Mouse (Mus musculus) hindbrain, postnatal 0 days (tissue): ENCODE measurements around the gene Yipf4. TPM values are rescaled to one million over a fixed set of nuclear protein-coding genes. Genes with fewer than 3 reads are reported as not detected.
"Not testable (repeated sequence)": the region's sequence is repeated elsewhere in the genome, so short reads cannot be mapped to it uniquely, and the experiment has no call there.

Experiments
- ATAC-seq: fragments of 200-750 bp; cut with Nextera tagmentation; 2 replicates; pipeline ENCODE4 v1.8.0; 2017; ENCODE audit warnings: mild to moderate bottlenecking, moderate TSS enrichment, moderate library complexity
- DNase-seq: peaks from one replicate; pipeline ENCODE4 v3.0.0-alpha.2; 2015; ENCODE audit warnings: low spot score
- H3K27ac ChIP-seq: fragments of 300-500 bp; sonication (generic); 2 replicates; pipeline ENCODE4 v1.5.1; 2014; ENCODE audit warnings: mild to moderate bottlenecking
- H3K27me3 ChIP-seq: fragments of 300-500 bp; sonication (generic); 2 replicates; pipeline ENCODE4 v1.6.1; 2014; ENCODE audit warnings: low read length, mixed read lengths; ENCODE audit not compliant: insufficient read depth
- H3K36me3 ChIP-seq: fragments of 300-500 bp; sonication (generic); 2 replicates; pipeline ENCODE4 v1.6.1; 2014; ENCODE audit warnings: low read length, mixed read lengths; ENCODE audit not compliant: insufficient read depth
- H3K4me1 ChIP-seq: fragments of 300-500 bp; sonication (generic); 2 replicates; pipeline ENCODE4 v1.6.1; 2014; ENCODE audit warnings: antibody characterized with exemption, low read length, mixed read lengths; ENCODE audit not compliant: insufficient read depth
- H3K4me2 ChIP-seq: fragments of 300-500 bp; sonication (generic); 2 replicates; pipeline ENCODE4 v1.6.1; 2014; ENCODE audit warnings: low read depth, mild to moderate bottlenecking, low read length, moderate library complexity, mixed read lengths
- H3K4me3 ChIP-seq: fragments of 300-500 bp; sonication (generic); 2 replicates; pipeline ENCODE4 v1.5.1; 2014; ENCODE audit warnings: low read length
- H3K9ac ChIP-seq: fragments of 300-500 bp; sonication (generic); replicated peaks from 2 replicates; pipeline ENCODE4 v1.6.1; 2014; ENCODE audit warnings: mild to moderate bottlenecking, low read length, moderate library complexity, mixed read lengths
- H3K9me3 ChIP-seq: fragments of 300-500 bp; sonication (generic); 2 replicates; pipeline ENCODE4 v1.6.1; 2016; ENCODE audit warnings: low read length, mixed read lengths
- CTCF ChIP-seq: IDR thresholded peaks from 2 replicates; pipeline ENCODE4 v1.5.1; 2016; ENCODE audit warnings: antibody characterized with exemption, control low read depth, low read depth
- WGBS: fragments of 180-500 bp; shearing (Covaris S2); extraction: QIAGEN DNeasy Blood & Tissue Kit; methylation state at CpG from one replicate; pipeline ENCODE4 v1.1.7; 2014; 5-methylcytosine and 5-hydroxymethylcytosine counted together
- polyA plus RNA-seq: library from polyadenylated mRNA; unstranded; fragments of >200 nt; fragmentation: Nextera tagmentation; extraction: Ambion mirVana; gene quantifications from 2 replicates; pipeline ENCODE4 v1.2.1, GENCODE M21; 2015
- total RNA-seq: library from RNA; depleted of rRNA; stranded (reverse); fragments of >200 nt; gene quantifications from 2 replicates; pipeline ENCODE4 v1.2.3, GENCODE M21; 2014

Gene Yipf4
- total and polyA plus RNA-seq, 2 experiments from 2014 or later, result 43.3 to 53.5 TPM

- whole genome bisulfite sequencing, result 74% methylated on average over 10 of the region's 10 CpGs
- no peak overlapping the region for H3K27ac ChIP-seq
- H3K4me1 ChIP-seq, result no peaks in the 10 kb centered on the region
- no peak overlapping the region for H3K9ac ChIP-seq
- no peaks in the 10 kb centered on the region for H3K27me3 ChIP-seq
- H3K4me3 ChIP-seq, result no peak overlapping the region
- TF ChIP-seq CTCF, result no peak
- no peak overlapping the region for H3K4me2 ChIP-seq
- H3K36me3 ChIP-seq, result no peaks in the 10 kb centered on the region
- ATAC-seq, result no peak
- no peak for DNase-seq
- no peaks in the 10 kb centered on the region for H3K9me3 ChIP-seq
Measured at GRCm38 (mm10) chr17:74457972-74458677, 31.2 kb upstream of the Yipf4 start.

GRCm38 (mm10) chr17:74458711-74459408, 30.4 kb upstream of the Yipf4 start, which contains the start of gene Nlrc4:
Gene Nlrc4 (minus strand): TSS chr17:74459142.
- no peak within 1 kb of the TSS for H3K9ac ChIP-seq

GRCm38 (mm10) chr17:74463510-74463909, 25.8 kb upstream of the Yipf4 start:
- DNase-seq (no peak), ATAC-seq (no peak)
- no peaks in the 10 kb centered on the region for H3K36me3 ChIP-seq

More at GRCm38 (mm10) chr17:74458711-74459408, 30.4 kb upstream of the Yipf4 start, which contains the start of gene Nlrc4:
- no peak within 1 kb of the TSS for H3K4me3 ChIP-seq
- no peak for DNase-seq
- H3K9me3 ChIP-seq, result no peaks in the 10 kb centered on the region
- no peaks in the 10 kb centered on the region for H3K36me3 ChIP-seq
- WGBS, result 55% methylated on average over 8 of the region's 8 CpGs
- H3K4me1 ChIP-seq, result no peaks in the 10 kb centered on the region
- no peaks in the 10 kb centered on the region for H3K27me3 ChIP-seq
- no peak within 1 kb of the TSS for H3K4me2 ChIP-seq
- TF ChIP-seq CTCF, result no peak
- ATAC-seq, result no peak
- no peak within 1 kb of the TSS for H3K27ac ChIP-seq

GRCm38 (mm10) chr17:74467981-74468380, 21.3 kb upstream of the Yipf4 start:
- H3K4me3 ChIP-seq, ATAC-seq, H3K4me1 ChIP-seq, H3K27me3 ChIP-seq, H3K36me3 ChIP-seq, DNase-seq, H3K27ac ChIP-seq, H3K9me3 ChIP-seq, H3K9ac ChIP-seq, H3K4me2 ChIP-seq: not testable (repeated sequence)
- 79% methylated on average over 2 of the region's 2 CpGs for WGBS

More at GRCm38 (mm10) chr17:74463510-74463909, 25.8 kb upstream of the Yipf4 start:
- Histone ChIP-seq H3K27ac (no peak overlapping the region), H3K9ac (no peak overlapping the region), H3K9me3 (no peaks in the 10 kb centered on the region), H3K4me2 (no peak overlapping the region), H3K4me3 (no peak overlapping the region), H3K4me1 (no peaks in the 10 kb centered on the region), H3K27me3 (no peaks in the 10 kb centered on the region)
- no peak for TF ChIP-seq CTCF

- H3K4me2 ChIP-seq, DNase-seq, H3K4me1 ChIP-seq, H3K4me3 ChIP-seq, H3K36me3 ChIP-seq, H3K27ac ChIP-seq, ATAC-seq, H3K27me3 ChIP-seq, H3K9ac ChIP-seq, H3K9me3 ChIP-seq: not testable (repeated sequence)
- WGBS, result 82% methylated on average over 6 of the region's 6 CpGs
Measured at GRCm38 (mm10) chr17:74470133-74470532, 19.2 kb upstream of the Yipf4 start.

- Histone ChIP-seq H3K4me1 (no peaks in the 10 kb centered on the region), H3K4me3 (no peak overlapping the region), H3K9me3 (no peaks in the 10 kb centered on the region), H3K9ac (no peak overlapping the region), H3K4me2 (no peak overlapping the region), H3K36me3 (no peaks in the 10 kb centered on the region), H3K27me3 (no peaks in the 10 kb centered on the region), H3K27ac (no peak overlapping the region)
- DNase-seq (no peak), ATAC-seq (no peak)
- WGBS, result 89% methylated on average over 14 of the region's 14 CpGs
- TF ChIP-seq CTCF, result no peak
Measured at GRCm38 (mm10) chr17:74480361-74481069, 8.8 kb upstream of the Yipf4 start.
